ENCODE assay signal across 8 mouse cellular contexts in the genomic region with DNA sequence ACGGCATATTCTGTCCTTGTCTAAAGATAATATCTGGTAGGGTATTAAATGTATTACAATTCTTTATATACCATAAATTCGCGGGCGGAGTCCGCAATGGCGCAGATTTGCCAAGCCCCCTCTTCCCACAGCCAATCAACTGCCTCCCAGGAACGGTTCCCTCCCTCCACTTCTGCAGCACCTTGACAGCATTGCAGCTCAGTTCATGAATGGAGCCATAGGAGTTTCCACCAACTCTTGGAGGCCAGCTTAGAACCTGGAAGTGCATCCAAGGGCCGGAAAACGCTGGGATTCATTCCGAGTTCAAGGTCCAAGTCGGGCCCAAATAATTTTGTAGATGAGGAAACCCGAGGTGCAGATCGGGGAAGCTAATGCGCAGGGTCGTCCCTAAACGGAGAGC. TPM values are rescaled to one million over a fixed set of nuclear protein-coding genes. Genes with fewer than 3 reads are reported as not detected.
DNase-seq lines count a peak whose midpoint lies in the region; ATAC-seq and TF ChIP-seq lines count a peak whose summit lies in the region.

Pex16 (plus strand) TSS at position 163 of the 400 bp plus-strand sequence.
Large2 (minus strand) TSS at position 356 of the 400 bp plus-strand sequence.

- H3K9ac ChIP-seq in forebrain, embryonic 13.5 days, result peak within 1 kb of the TSS; percentile 80
- H3K9ac ChIP-seq in intestine, postnatal 0 days (ENCODE audit: low read depth, low read length), result peak within 1 kb of the TSS; percentile 58
- peak within 1 kb of the TSS; percentile 87 for H3K9ac ChIP-seq in liver, embryonic 16.5 days (ENCODE audit: low read depth, low read length)
- H3K9ac ChIP-seq in neural tube, embryonic 14.5 days (replicated peaks; ENCODE audit: low read depth, low read length), result peak within 1 kb of the TSS; percentile 74

- no peaks in the 10 kb centered on the region for H3K9me3 ChIP-seq in forebrain, embryonic 13.5 days (replicated peaks)
- no peaks in the 10 kb centered on the region for H3K9me3 ChIP-seq in intestine, postnatal 0 days (ENCODE audit: control insufficient read depth)
- H3K9me3 ChIP-seq in liver, embryonic 16.5 days (replicated peaks; ENCODE audit: control insufficient read depth, low read length), result no peaks in the 10 kb centered on the region
- H3K9me3 ChIP-seq in neural tube, embryonic 14.5 days (ENCODE audit: control insufficient read depth, low read length), result no peaks in the 10 kb centered on the region

- peaks cover 25% of the 10 kb centered on the region for H3K36me3 ChIP-seq in forebrain, embryonic 13.5 days (ENCODE audit: poor library complexity, severe bottlenecking)
- H3K36me3 ChIP-seq in intestine, postnatal 0 days (ENCODE audit: control insufficient read depth, insufficient read depth), result peaks cover 24% of the 10 kb centered on the region
- H3K36me3 ChIP-seq in liver, embryonic 16.5 days (ENCODE audit: control insufficient read depth, insufficient read depth), result peaks cover 16% of the 10 kb centered on the region
- H3K36me3 ChIP-seq in neural tube, embryonic 14.5 days (ENCODE audit: control insufficient read depth, insufficient read depth, low read length), result peaks cover 13% of the 10 kb centered on the region

- peak within 1 kb of the TSS; percentile 85 for H3K27ac ChIP-seq in forebrain, embryonic 13.5 days
- peak within 1 kb of the TSS; percentile 84 for H3K27ac ChIP-seq in intestine, postnatal 0 days (ENCODE audit: low read depth, low read length)
- peak within 1 kb of the TSS; percentile 86 for H3K27ac ChIP-seq in liver, embryonic 16.5 days (ENCODE audit: low read length)
- peak within 1 kb of the TSS; percentile 68 for H3K27ac ChIP-seq in neural tube, embryonic 14.5 days (ENCODE audit: low read depth, low read length)

- H3K4me2 ChIP-seq in forebrain, embryonic 13.5 days, result peak within 1 kb of the TSS; percentile 82
- peak within 1 kb of the TSS; percentile 89 for H3K4me2 ChIP-seq in intestine, postnatal 0 days (replicated peaks; ENCODE audit: low read depth)
- peak within 1 kb of the TSS; percentile 99 for H3K4me2 ChIP-seq in liver, embryonic 16.5 days (ENCODE audit: low read depth, low read length)
- peak within 1 kb of the TSS; percentile 84 for H3K4me2 ChIP-seq in neural tube, embryonic 14.5 days (ENCODE audit: low read depth, low read length)

- peaks cover 58% of the 10 kb centered on the region for H3K4me1 ChIP-seq in forebrain, embryonic 13.5 days
- peaks cover 12% of the 10 kb centered on the region for H3K4me1 ChIP-seq in intestine, postnatal 0 days (replicated peaks; ENCODE audit: control insufficient read depth, insufficient read depth, low read length)
- H3K4me1 ChIP-seq in liver, embryonic 16.5 days (ENCODE audit: control insufficient read depth, low read depth, low read length), result peaks cover 21% of the 10 kb centered on the region
- peaks cover 17% of the 10 kb centered on the region for H3K4me1 ChIP-seq in neural tube, embryonic 14.5 days (ENCODE audit: control insufficient read depth, insufficient read depth, low read length)

- no peak for TF ChIP-seq POLR2A in brain, embryonic 14.5 days (IDR thresholded peaks at IDR 0.05; ENCODE audit: borderline replicate concordance, extremely low read depth, insufficient read depth, insufficient read length, poor library complexity, severe bottlenecking)

- peak; percentile 51 to 59 for DNase-seq in heart, adult 18-20 months
- DNase-seq in heart, adult 8-10 months (ENCODE audit: low spot score), result no peak
- peak; percentile 83 for DNase-seq in brain, embryonic 14.5 days (ENCODE audit: low read depth)
- no peak for DNase-seq in gastrocnemius, postnatal 10 days

- peak; percentile 41 for ATAC-seq in forebrain, embryonic 13.5 days
- ATAC-seq in intestine, postnatal 0 days, result no peak
- ATAC-seq in liver, embryonic 16.5 days (ENCODE audit: low read depth), result peak; percentile 16; the same call in 1 of the 2 replicates
- ATAC-seq in neural tube, embryonic 14.5 days (ENCODE audit: low read depth), result peak; percentile 26; the same call in 1 of the 2 replicates

- WGBS in forebrain, embryonic 13.5 days, result 2% methylated on average over 16 of the region's 16 CpGs
- under 1% methylated on average over 16 of the region's 16 CpGs for WGBS in intestine, postnatal 0 days
- WGBS in liver, embryonic 16.5 days (ENCODE audit: insufficient replicate concordance), result 1% methylated on average over 16 of the region's 16 CpGs
- 3% methylated on average over 16 of the region's 16 CpGs for WGBS in neural tube, embryonic 14.5 days

- TF ChIP-seq CTCF in brain, embryonic 14.5 days (IDR thresholded peaks at IDR 0.05; ENCODE audit: borderline replicate concordance, extremely low read depth, insufficient read depth, insufficient read length), result no peak
- no peak for TF ChIP-seq CTCF in intestine, postnatal 0 days (IDR thresholded peaks at IDR 0.05; ENCODE audit: low read depth)

- H3K4me3 ChIP-seq in forebrain, embryonic 13.5 days, result peak within 1 kb of the TSS; percentile 80
- H3K4me3 ChIP-seq in intestine, postnatal 0 days (ENCODE audit: low read depth, low read length), result peak within 1 kb of the TSS; percentile 66
- H3K4me3 ChIP-seq in liver, embryonic 16.5 days (ENCODE audit: low read depth, low read length), result peak within 1 kb of the TSS; percentile 93
- H3K4me3 ChIP-seq in neural tube, embryonic 14.5 days (ENCODE audit: low read depth, low read length), result peak within 1 kb of the TSS; percentile 61

- peaks cover 25% of the 10 kb centered on the region for H3K27me3 ChIP-seq in forebrain, embryonic 13.5 days
- H3K27me3 ChIP-seq in intestine, postnatal 0 days (replicated peaks; ENCODE audit: control insufficient read depth, insufficient read depth, low read length), result no peaks in the 10 kb centered on the region
- H3K27me3 ChIP-seq in liver, embryonic 16.5 days (ENCODE audit: control insufficient read depth, insufficient read depth, low read depth, low read length), result peaks cover 29% of the 10 kb centered on the region
- peaks cover 11% of the 10 kb centered on the region; the same call in 1 of the 2 replicates for H3K27me3 ChIP-seq in neural tube, embryonic 14.5 days (ENCODE audit: control insufficient read depth, insufficient read depth, low read length)

RNA-seq across cellular contexts. Expression of gene Pex16, which starts in this region (rescaled TPM):
- 10 to 100 TPM; 24.8 to 27.4 TPM for total RNA-seq in heart, adult 18-20 months (2021)
- 10 to 100 TPM; 22.2 to 28.5 (median 25.3) TPM for total RNA-seq in heart, adult 8-10 months (2022)
- polyA plus RNA-seq in brain, embryonic 14.5 days (2012; rRNA removed), result 37.1 and 47.1 TPM in 2 replicates
- polyA plus RNA-seq in forebrain, embryonic 13.5 days (2015; fragmentation: Nextera tagmentation; extraction: Ambion mirVana), result 33.8 and 33.9 TPM in 2 replicates
- 84.8 and 86.0 TPM in 2 replicates for polyA plus RNA-seq in intestine, postnatal 0 days (2015; fragmentation: Nextera tagmentation; extraction: Ambion mirVana)
- 23.7 and 24.6 TPM in 2 replicates for polyA plus RNA-seq in liver, embryonic 16.5 days (2015; fragmentation: Nextera tagmentation; extraction: Ambion mirVana)
- polyA plus RNA-seq in neural tube, embryonic 14.5 days (2014; fragmentation: Nextera tagmentation; extraction: Ambion mirVana), result 32.4 and 37.0 TPM in 2 replicates
- total RNA-seq in gastrocnemius, postnatal 10 days (2021), result 10 to 100 TPM; 19.0 to 22.2 TPM

RNA-seq across cellular contexts. Expression of gene Large2, which starts in this region (rescaled TPM):
- total RNA-seq in heart, adult 18-20 months (2021), result under 1 TPM in 1 of 2 experiments, not detected in 1; 0.41 TPM
- total RNA-seq in heart, adult 8-10 months (2022), result under 1 TPM in 1 of 4 experiments, not detected in 3; 0.75 TPM
- polyA plus RNA-seq in brain, embryonic 14.5 days (2012; rRNA removed), result 3.7 and 3.8 TPM in 2 replicates
- 1.5 and 2.4 TPM in 2 replicates for polyA plus RNA-seq in forebrain, embryonic 13.5 days (2015; fragmentation: Nextera tagmentation; extraction: Ambion mirVana)
- 8.3 and 9.1 TPM in 2 replicates for polyA plus RNA-seq in intestine, postnatal 0 days (2015; fragmentation: Nextera tagmentation; extraction: Ambion mirVana)
- 2.5 and 3.5 TPM in 2 replicates for polyA plus RNA-seq in liver, embryonic 16.5 days (2015; fragmentation: Nextera tagmentation; extraction: Ambion mirVana)
- polyA plus RNA-seq in neural tube, embryonic 14.5 days (2014; fragmentation: Nextera tagmentation; extraction: Ambion mirVana), result 0.97 and 2.2 TPM in 2 replicates
- total RNA-seq in gastrocnemius, postnatal 10 days (2021), result under 1 TPM; 0.40 to 0.70 TPM

Comparison
In these comparisons a context has a peak if more than half of its experiments do, and no peak if none do; other contexts are left out.
1. DNase-seq: peak in heart, adult 18-20 months (2 of 2) and brain, embryonic 14.5 days (single experiment); none in heart, adult 8-10 months (single experiment) and gastrocnemius, postnatal 10 days (single experiment).
2. Peak in every context shown above with its lines, with median percentiles within 50 percentile points of each other: H3K27ac ChIP-seq, H3K4me2 ChIP-seq, H3K4me3 ChIP-seq and H3K9ac ChIP-seq.